Mouse (Mus musculus) thymus, adult 2 months (tissue): ENCODE measurements around the gene Katnbl1. TPM values are rescaled to one million over a fixed set of nuclear protein-coding genes. Genes with fewer than 3 reads are reported as not detected.
"Not testable (repeated sequence)": the region's sequence is repeated elsewhere in the genome, so short reads cannot be mapped to it uniquely, and the experiment has no call there.

ENCODE experiments used
- DNase-seq: peaks from one replicate; pipeline ENCODE4 v3.0.0; 2021
- H3K27ac ChIP-seq: fragments of 200-500 bp; 2 replicates; pipeline ENCODE4 v1.5.1; 2012; ENCODE audit warnings: low read length, control low read depth; ENCODE audit not compliant: control insufficient read depth, insufficient read depth
- H3K27me3 ChIP-seq: fragments of 200-500 bp; 2 replicates; pipeline ENCODE4 v1.6.1; 2012; ENCODE audit warnings: mild to moderate bottlenecking, low read length, moderate library complexity, mixed read lengths; ENCODE audit not compliant: control insufficient read depth, insufficient read depth
- H3K36me3 ChIP-seq: fragments of 200-500 bp; 2 replicates; pipeline ENCODE4 v1.6.1; 2012; ENCODE audit warnings: mild to moderate bottlenecking, low read length, moderate library complexity; ENCODE audit not compliant: control insufficient read depth, insufficient read depth
- H3K4me1 ChIP-seq: fragments of 200-500 bp; replicated peaks from 2 replicates; pipeline ENCODE4 v1.6.1; 2012; ENCODE audit warnings: low read length; ENCODE audit not compliant: control insufficient read depth, insufficient read depth
- H3K4me3 ChIP-seq: fragments of 200-500 bp; 2 replicates; pipeline ENCODE4 v1.5.1; 2012; ENCODE audit warnings: mild to moderate bottlenecking, low read length, control low read depth, moderate library complexity; ENCODE audit not compliant: control insufficient read depth, insufficient read depth
- CTCF ChIP-seq: fragments of 200-500 bp; IDR thresholded peaks from 2 replicates; pipeline ENCODE4 v1.5.1; 2012; ENCODE audit warnings: mild to moderate bottlenecking, control low read depth, low read length, moderate library complexity, borderline replicate concordance; ENCODE audit not compliant: control insufficient read depth, poor library complexity, insufficient read depth; ENCODE audit errors: extremely low read depth
- POLR2A ChIP-seq: fragments of 200-500 bp; IDR thresholded peaks from 2 replicates; pipeline ENCODE4 v1.6.1; 2012; ENCODE audit warnings: mild to moderate bottlenecking, low read length, control low read depth, moderate library complexity; ENCODE audit not compliant: control insufficient read depth, poor library complexity, insufficient read depth; ENCODE audit errors: extremely low read depth
- WGBS: fragments of 180-500 bp; shearing (Covaris S2); methylation state at CpG from one replicate; pipeline ENCODE4 v1.1.7; 2018; 5-methylcytosine and 5-hydroxymethylcytosine counted together
- polyA plus RNA-seq: library from polyadenylated mRNA; depleted of rRNA; stranded (reverse); fragments of >200 nt; gene quantifications from 2 replicates; pipeline ENCODE4 v1.2.3, GENCODE M21; 2012; rRNA removed

Gene Katnbl1
- polyA plus RNA-seq, 1 experiment = 2.6 TPM

DNA sequence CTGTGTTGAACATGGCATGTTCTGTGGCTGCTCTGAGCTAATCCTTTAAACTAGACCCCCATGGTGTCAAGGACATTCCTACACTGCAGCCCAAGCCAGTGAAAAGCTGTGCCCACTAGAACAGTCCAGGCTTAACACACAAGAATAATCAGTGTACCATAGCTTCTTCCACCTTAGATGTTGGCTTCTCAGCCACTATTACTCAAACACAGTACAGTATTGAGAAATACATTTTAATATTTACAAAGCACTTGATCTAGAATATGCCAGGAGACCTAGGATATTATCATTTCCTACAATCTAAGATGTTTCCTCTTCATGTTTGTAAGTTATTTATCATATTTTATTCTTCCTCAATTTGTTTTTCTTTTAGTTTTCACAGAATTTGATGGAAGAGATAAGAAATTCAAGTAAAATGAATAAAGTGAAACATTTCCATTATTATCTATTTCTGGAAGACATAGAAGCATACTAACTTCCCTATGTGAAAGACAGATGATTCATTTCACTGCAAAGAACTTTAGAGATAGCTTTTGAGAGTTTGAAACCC, 69.6 kb downstream of the Katnbl1 start:
- Histone ChIP-seq H3K27me3 (no peaks in the 10 kb centered on the region), H3K4me3 (no peak overlapping the region), H3K4me1 (no peaks in the 10 kb centered on the region), H3K27ac (no peak overlapping the region), H3K36me3 (no peaks in the 10 kb centered on the region)
- TF ChIP-seq POLR2A (no peak), CTCF (no peak)
- DNase-seq = no peak

DNA sequence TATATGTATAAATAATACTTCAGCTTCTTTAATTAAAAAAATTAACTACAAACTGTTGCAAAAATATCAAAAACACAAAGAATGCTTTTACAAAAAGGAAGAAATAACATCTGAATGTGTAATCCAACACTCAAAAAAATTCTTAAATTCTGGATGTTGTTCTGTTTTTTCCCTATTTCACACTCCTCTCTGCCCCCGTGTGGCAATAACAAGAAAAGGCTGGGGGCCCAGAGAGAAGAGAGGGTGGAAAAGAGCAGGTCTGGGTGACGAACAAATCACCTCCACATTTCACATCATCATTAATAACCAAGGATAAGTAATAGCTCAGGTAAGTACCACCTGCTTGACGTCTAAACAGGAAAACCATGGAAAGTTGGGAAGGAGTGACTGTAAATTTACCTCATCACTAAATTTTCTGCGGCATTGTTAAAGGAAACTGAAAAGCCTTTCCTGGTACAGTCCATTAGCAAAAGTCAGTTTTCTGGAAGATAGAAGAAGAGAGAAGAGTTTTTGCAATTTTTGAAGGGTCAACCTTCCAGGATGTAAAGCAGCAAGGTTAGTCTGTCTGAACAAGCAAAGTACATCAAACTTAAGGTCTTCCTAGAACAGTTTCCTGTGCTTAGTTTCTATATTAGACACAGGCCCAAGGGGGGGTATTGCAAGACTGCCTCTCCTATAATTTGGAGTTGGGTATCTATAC, 70.7 kb downstream of the Katnbl1 start:
- no peak for TF ChIP-seq POLR2A
- TF ChIP-seq CTCF = no peak

DNA sequence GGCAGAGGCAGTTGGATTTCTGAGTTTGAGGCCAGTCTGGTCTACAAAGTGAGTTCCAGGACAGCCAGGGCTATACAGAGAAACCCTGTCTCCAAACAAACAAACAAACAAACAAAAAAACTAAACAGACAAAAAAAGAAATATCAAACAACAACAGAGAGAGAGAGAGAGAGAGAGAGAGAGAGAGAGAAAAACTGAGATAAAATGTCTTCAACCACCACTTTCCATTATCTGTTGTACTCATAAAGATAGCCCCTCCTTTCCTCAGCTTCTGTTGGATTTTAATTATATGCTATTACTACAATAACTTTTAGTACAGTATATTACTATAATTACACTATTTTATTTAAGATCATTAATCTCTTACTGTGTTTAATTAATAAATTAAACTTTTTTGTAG, 73.5 kb downstream of the Katnbl1 start:
- not testable (repeated sequence) for H3K27me3 ChIP-seq, H3K27ac ChIP-seq, H3K36me3 ChIP-seq, H3K4me3 ChIP-seq, DNase-seq, H3K4me1 ChIP-seq

More for the DNA sequence above, 70.7 kb downstream of the Katnbl1 start:
- WGBS = 36% methylated on average over 4 of the region's 4 CpGs
- H3K4me1 ChIP-seq = no peaks in the 10 kb centered on the region
- H3K27me3 ChIP-seq = no peaks in the 10 kb centered on the region
- DNase-seq = peak; percentile 31
- H3K36me3 ChIP-seq = no peaks in the 10 kb centered on the region
- no peak overlapping the region for H3K4me3 ChIP-seq
- no peak overlapping the region for H3K27ac ChIP-seq

DNA sequence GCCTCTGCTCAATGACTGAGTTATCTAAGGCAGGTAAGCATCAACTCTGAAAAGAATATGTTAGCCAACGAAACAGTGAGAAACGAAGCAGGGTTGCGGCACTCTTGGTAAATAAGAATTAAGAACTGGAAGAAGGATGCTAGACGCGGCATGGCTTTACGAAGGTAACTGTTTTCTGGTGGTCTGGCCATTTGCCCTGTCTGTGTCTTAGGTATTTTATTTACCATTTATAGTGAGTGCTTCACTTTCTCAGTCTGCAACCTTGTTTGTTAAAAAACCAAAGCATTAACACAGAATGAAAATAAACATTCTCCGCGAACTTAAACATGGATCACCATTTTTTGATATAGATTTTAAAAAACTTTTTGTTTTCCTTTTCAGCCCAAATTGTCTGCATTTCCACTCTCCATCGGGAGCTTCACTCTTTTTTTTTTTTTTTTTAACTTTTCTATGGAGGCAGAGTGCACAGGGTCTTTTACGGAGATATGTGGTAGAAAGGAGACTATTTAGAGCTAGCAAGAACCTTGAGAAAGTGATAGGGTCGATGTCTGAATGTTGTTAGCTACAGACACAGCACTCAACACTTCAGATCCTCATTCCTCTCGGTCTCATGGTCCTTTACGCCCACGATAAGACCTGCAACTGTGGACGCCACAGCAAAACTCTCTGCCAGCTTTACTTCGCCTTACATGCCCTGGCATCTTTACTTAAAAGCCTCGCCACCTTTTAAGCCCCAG, 75.3 kb downstream of the Katnbl1 start:
- WGBS = 32% methylated on average over 17 of the region's 17 CpGs
- no peaks in the 10 kb centered on the region for H3K27me3 ChIP-seq
- H3K4me1 ChIP-seq = no peaks in the 10 kb centered on the region
- no peaks in the 10 kb centered on the region for H3K36me3 ChIP-seq
- no peak for DNase-seq
- H3K4me3 ChIP-seq = peak overlapping the region; percentile 99
- peak overlapping the region; percentile 52; the same call in 1 of the 2 replicates for H3K27ac ChIP-seq
- TF ChIP-seq POLR2A (no peak), CTCF (no peak)

GRCm38 (mm10) chr2:112454862-112455564, 76.0 kb downstream of the Katnbl1 start, which contains the start of gene Emc7:
Gene Emc7 (plus strand): TSS chr2:112454997.
- TF ChIP-seq CTCF (peak; percentile 59; the same call in 1 of the 2 replicates), POLR2A (peak; percentile 76)
- Histone ChIP-seq H3K36me3 (peaks cover 2% of the 10 kb centered on the region; the same call in 1 of the 2 replicates), H3K27ac (peak within 1 kb of the TSS; percentile 52; the same call in 1 of the 2 replicates), H3K4me1 (no peaks in the 10 kb centered on the region), H3K27me3 (no peaks in the 10 kb centered on the region), H3K4me3 (peak within 1 kb of the TSS; percentile 99)
- under 1% methylated on average over 49 of the region's 49 CpGs for WGBS
- peak; percentile 98 for DNase-seq

- peaks cover 30% of the 10 kb centered on the region for H3K36me3 ChIP-seq
- 97% methylated on average over 3 of the region's 3 CpGs for WGBS
- no peaks in the 10 kb centered on the region for H3K27me3 ChIP-seq
- H3K4me1 ChIP-seq = no peaks in the 10 kb centered on the region
- no peak overlapping the region for H3K27ac ChIP-seq
- DNase-seq = no peak
- no peak overlapping the region for H3K4me3 ChIP-seq
- TF ChIP-seq CTCF (no peak), POLR2A (no peak)
Observed at GRCm38 (mm10) chr2:112460557-112460956, 81.5 kb downstream of the Katnbl1 start.

Other genes with a start within 250 kb of the Katnbl1 start
- not detected in 2 replicates for gene Olfr1316, start 244.2 kb upstream of the Katnbl1 start, polyA plus RNA-seq
- gene Olfr1317, start 238.9 kb upstream of the Katnbl1 start, polyA plus RNA-seq = not detected in 2 replicates
- not detected in 2 replicates for gene Olfr1318, start 225.0 kb upstream of the Katnbl1 start, polyA plus RNA-seq
- 70.0 and 77.7 TPM in 2 replicates for gene Lpcat4, start 139.7 kb upstream of the Katnbl1 start, polyA plus RNA-seq
- gene Nutm1, start 119.9 kb upstream of the Katnbl1 start, polyA plus RNA-seq = 0.03 TPM in 1 of 2 replicates, not detected in the other
- gene Nop10, start 117.3 kb upstream of the Katnbl1 start, polyA plus RNA-seq = 100 and 126 TPM in 2 replicates
- 97.6 and 97.8 TPM in 2 replicates for gene Slc12a6, start 113.4 kb upstream of the Katnbl1 start, polyA plus RNA-seq
- 0.03 TPM in 1 of 2 replicates, not detected in the other for gene Gm21985, start 112.9 kb upstream of the Katnbl1 start, polyA plus RNA-seq
- gene Emc4, start 11.2 kb upstream of the Katnbl1 start, polyA plus RNA-seq = 82.1 and 96.1 TPM in 2 replicates
- 4.9 and 6.3 TPM in 2 replicates for gene Emc7, start 75.8 kb downstream of the Katnbl1 start, polyA plus RNA-seq
- gene Chrm5, start 101.6 kb downstream of the Katnbl1 start, polyA plus RNA-seq = not detected in 2 replicates
- gene Aven, start 113.8 kb downstream of the Katnbl1 start, polyA plus RNA-seq = 5.1 and 5.9 TPM in 2 replicates